Comparison of ENCODE assay signal across 34 mouse cellular contexts in the genomic region with DNA sequence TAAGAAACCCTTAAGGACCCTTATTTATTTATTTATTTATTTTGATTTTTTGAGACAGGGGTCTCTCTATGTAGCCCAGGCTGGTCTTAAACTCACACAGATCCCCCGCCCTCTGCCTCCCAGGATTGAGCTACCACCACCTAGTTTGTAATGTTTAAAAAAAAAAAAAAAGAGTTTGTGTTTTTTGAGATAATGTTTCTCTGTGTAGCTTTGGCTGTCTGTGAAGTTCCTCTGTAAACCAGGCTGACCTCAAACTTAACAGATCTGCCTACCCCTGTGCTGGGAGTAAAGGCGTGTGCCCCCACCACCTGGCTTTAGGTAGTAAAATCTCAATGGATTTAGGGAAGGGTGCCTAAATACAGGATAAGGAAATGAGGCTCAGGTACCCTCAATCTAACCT. TPM values are rescaled to one million over a fixed set of nuclear protein-coding genes. Genes with fewer than 3 reads are reported as not detected.
"Had no signal": no experiment of that assay in that cellular context is flagged by ENCODE, and none has a peak within 500 bp of the region (broad histone marks: within the 10 kb centered on the region; RNA-seq: fewer than 3 reads in every experiment).

No protein-coding gene starts in this region.

- H3K4me2 ChIP-seq: heart, embryonic 11.5 days; heart, embryonic 12.5 days; heart, embryonic 13.5 days; heart, embryonic 15.5 days; hindbrain, embryonic 12.5 days; hindbrain, embryonic 13.5 days; hindbrain, embryonic 14.5 days; hindbrain, embryonic 15.5 days; intestine, embryonic 15.5 days had no signal

- H3K4me1 ChIP-seq: intestine, embryonic 15.5 days had no signal

- H3K36me3 ChIP-seq: heart, embryonic 10.5 days; heart, embryonic 12.5 days; heart, embryonic 13.5 days; heart, embryonic 15.5 days; hindbrain, embryonic 12.5 days; intestine, embryonic 15.5 days; kidney, embryonic 15.5 days had no signal

- DNase-seq: heart, postnatal 10 days; heart, postnatal 14 days; heart, postnatal 36 days; heart, postnatal 4 days; kidney, adult 11 months; kidney, adult 18-20 months; kidney, adult 2 months; kidney, adult 9 months; kidney, postnatal 10 days; kidney, postnatal 14 days; kidney, postnatal 25 days; kidney, postnatal 36 days; kidney, postnatal 4 days; layer of hippocampus, adult 9-11 months; layer of hippocampus, postnatal 36 days had no signal

- H3K27ac ChIP-seq: heart, embryonic 10.5 days; heart, embryonic 13.5 days; heart, embryonic 15.5 days; hindbrain, embryonic 10.5 days; hindbrain, embryonic 12.5 days; hindbrain, embryonic 13.5 days; hindbrain, embryonic 14.5 days; hindbrain, embryonic 15.5 days; intestine, embryonic 15.5 days; kidney, embryonic 15.5 days; kidney, postnatal 0 days; layer of hippocampus, adult 2 months had no signal

- H3K4me3 ChIP-seq: heart, embryonic 10.5 days; heart, embryonic 12.5 days; heart, embryonic 13.5 days; heart, embryonic 15.5 days; hindbrain, embryonic 10.5 days; hindbrain, embryonic 12.5 days; hindbrain, embryonic 13.5 days; hindbrain, embryonic 15.5 days; intestine, embryonic 15.5 days; kidney, embryonic 15.5 days; layer of hippocampus, adult 2 months had no signal

- H3K27me3 ChIP-seq: heart, embryonic 12.5 days; heart, embryonic 13.5 days; heart, embryonic 15.5 days; hindbrain, embryonic 12.5 days; hindbrain, embryonic 13.5 days; hindbrain, embryonic 15.5 days; intestine, embryonic 15.5 days; kidney, embryonic 15.5 days had no signal

- ATAC-seq: hindbrain, embryonic 16.5 days; hindbrain, postnatal 0 days; inflammation-experienced regulatory T-cells, adult 6 months had no signal

- H3K9me3 ChIP-seq: heart, embryonic 10.5 days; heart, embryonic 12.5 days; heart, embryonic 13.5 days; heart, embryonic 15.5 days; hindbrain, embryonic 10.5 days; hindbrain, embryonic 12.5 days; hindbrain, embryonic 13.5 days; hindbrain, embryonic 15.5 days; intestine, embryonic 15.5 days; kidney, embryonic 15.5 days had no signal

- H3K9ac ChIP-seq: heart, embryonic 12.5 days; heart, embryonic 13.5 days; heart, embryonic 15.5 days; hindbrain, embryonic 12.5 days; hindbrain, embryonic 13.5 days; hindbrain, embryonic 14.5 days; hindbrain, embryonic 15.5 days; intestine, embryonic 15.5 days; kidney, embryonic 15.5 days had no signal

RNA-seq across cellular contexts. Expression of a gene that starts 30.9 kb away (rescaled TPM):
- total RNA-seq: heart, postnatal 10 days; heart, postnatal 25 days; heart, postnatal 36 days; hematopoietic stem cell, adult 5-6 weeks had no signal
- polyA plus RNA-seq: inflammation-experienced regulatory T-cells, adult 6 months had no signal
